Mouse (Mus musculus) heart, embryonic 11.5 days (tissue): ENCODE results near the gene Arpp21. TPM values are rescaled to one million over a fixed set of nuclear protein-coding genes. Genes with fewer than 3 reads are reported as not detected.

ENCODE experiments used
- ATAC-seq: fragments of 200-750 bp; cut with Nextera tagmentation; replicated peaks from 2 replicates; pipeline ENCODE4 v1.8.0; 2017; ENCODE audit warnings: moderate library complexity; ENCODE audit not compliant: insufficient number of reproducible peaks, low FRiP score, low TSS enrichment
- H3K27ac ChIP-seq: fragments of 300-500 bp; sonication (generic); 2 replicates; pipeline ENCODE4 v1.5.1; 2014; ENCODE audit warnings: mild to moderate bottlenecking, low read depth, low read length
- H3K27me3 ChIP-seq: fragments of 300-500 bp; sonication (generic); 2 replicates; pipeline ENCODE4 v1.6.1; 2014; ENCODE audit warnings: mild to moderate bottlenecking, low read length, mixed read lengths; ENCODE audit not compliant: control insufficient read depth, insufficient read depth
- H3K36me3 ChIP-seq: fragments of 300-500 bp; sonication (generic); 2 replicates; pipeline ENCODE4 v1.6.1; 2014; ENCODE audit warnings: mild to moderate bottlenecking, low read length, moderate library complexity, mixed read lengths; ENCODE audit not compliant: control insufficient read depth, insufficient read depth
- H3K4me1 ChIP-seq: fragments of 300-500 bp; sonication (generic); 2 replicates; pipeline ENCODE4 v1.6.1; 2014; ENCODE audit warnings: low read length; ENCODE audit not compliant: control insufficient read depth, insufficient read depth
- H3K4me2 ChIP-seq: fragments of 300-500 bp; sonication (generic); 2 replicates; pipeline ENCODE4 v1.6.1; 2014; ENCODE audit warnings: mild to moderate bottlenecking, moderate library complexity
- H3K4me3 ChIP-seq: fragments of 300-500 bp; sonication (generic); 2 replicates; pipeline ENCODE4 v1.5.1; 2014; ENCODE audit warnings: low read depth, low read length
- H3K9ac ChIP-seq: fragments of 300-500 bp; sonication (generic); 2 replicates; pipeline ENCODE4 v1.6.1; 2014; ENCODE audit warnings: mild to moderate bottlenecking, low read depth, low read length, moderate library complexity
- H3K9me3 ChIP-seq: fragments of 300-500 bp; sonication (generic); replicated peaks from 2 replicates; pipeline ENCODE4 v1.6.1; 2016; ENCODE audit warnings: low read length; ENCODE audit not compliant: control insufficient read depth
- WGBS: fragments of 180-500 bp; shearing (Covaris S2); extraction: QIAGEN DNeasy Blood & Tissue Kit; methylation state at CpG from one replicate; pipeline ENCODE4 v1.1.7; 2014; ENCODE audit not compliant: insufficient replicate concordance; 5-methylcytosine and 5-hydroxymethylcytosine counted together
- polyA plus RNA-seq: library from polyadenylated mRNA; unstranded; fragments of >200 nt; fragmentation: Nextera tagmentation; extraction: Ambion mirVana; gene quantifications from 2 replicates; pipeline ENCODE4 v1.2.1, GENCODE M21; 2014

Gene Arpp21
- polyA plus RNA-seq, result 1.7 and 3.1 TPM in 2 replicates

- ATAC-seq, result no peak
- H3K9ac ChIP-seq, result peak within 1 kb of the TSS; percentile 36; the same call in 1 of the 2 replicates
- WGBS, result 21% methylated on average over 16 of the region's 16 CpGs
Observed at GRCm38 (mm10) chr9:112235696-112236397, at the start of gene Arpp21. Gene Arpp21, minus strand, starts transcription at chr9:112235938.

DNA sequence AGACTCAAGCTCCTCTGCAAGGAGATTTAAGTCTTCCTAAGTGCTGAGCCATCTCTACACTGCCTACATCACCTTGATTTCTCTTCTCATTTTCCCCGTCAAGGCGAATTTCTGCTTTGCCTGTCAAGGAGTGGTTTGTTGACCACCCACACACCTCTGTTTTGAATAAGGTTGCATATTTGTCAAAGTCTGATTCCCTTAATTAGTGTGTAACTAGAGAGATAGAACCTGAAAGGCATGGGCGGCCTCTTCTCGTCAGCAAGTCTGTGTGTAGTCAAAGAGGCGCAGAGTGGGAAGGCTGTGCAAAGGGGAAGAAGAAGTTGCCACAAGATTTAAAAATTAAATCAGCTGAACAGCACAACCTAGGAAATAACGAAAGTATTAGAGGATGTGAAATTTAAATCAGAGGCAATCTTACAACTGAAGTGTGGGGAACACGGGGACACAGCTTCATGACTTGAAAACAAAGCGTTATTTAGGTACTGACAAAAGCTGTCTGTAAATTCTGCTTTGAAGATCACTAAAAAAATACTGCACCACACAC is 36.8 kb upstream of the Arpp21 start:
- H3K4me2 ChIP-seq, result no peak overlapping the region
- no peak overlapping the region for H3K4me3 ChIP-seq
- no peak for ATAC-seq
- no peaks in the 10 kb centered on the region for H3K36me3 ChIP-seq
- 80% methylated on average over 8 of the region's 8 CpGs for WGBS
- no peaks in the 10 kb centered on the region for H3K27me3 ChIP-seq
- no peaks in the 10 kb centered on the region for H3K4me1 ChIP-seq
- H3K9me3 ChIP-seq, result no peaks in the 10 kb centered on the region
- H3K9ac ChIP-seq, result no peak overlapping the region
- H3K27ac ChIP-seq, result no peak overlapping the region

More at GRCm38 (mm10) chr9:112235696-112236397, at the start of gene Arpp21:
- Histone ChIP-seq H3K27me3 (peaks cover 47% of the 10 kb centered on the region), H3K4me1 (peaks cover 5% of the 10 kb centered on the region; the same call in 1 of the 2 replicates), H3K4me3 (peak within 1 kb of the TSS; percentile 50), H3K36me3 (no peaks in the 10 kb centered on the region), H3K4me2 (peak within 1 kb of the TSS; percentile 93), H3K27ac (no peak within 1 kb of the TSS), H3K9me3 (no peaks in the 10 kb centered on the region)

DNA sequence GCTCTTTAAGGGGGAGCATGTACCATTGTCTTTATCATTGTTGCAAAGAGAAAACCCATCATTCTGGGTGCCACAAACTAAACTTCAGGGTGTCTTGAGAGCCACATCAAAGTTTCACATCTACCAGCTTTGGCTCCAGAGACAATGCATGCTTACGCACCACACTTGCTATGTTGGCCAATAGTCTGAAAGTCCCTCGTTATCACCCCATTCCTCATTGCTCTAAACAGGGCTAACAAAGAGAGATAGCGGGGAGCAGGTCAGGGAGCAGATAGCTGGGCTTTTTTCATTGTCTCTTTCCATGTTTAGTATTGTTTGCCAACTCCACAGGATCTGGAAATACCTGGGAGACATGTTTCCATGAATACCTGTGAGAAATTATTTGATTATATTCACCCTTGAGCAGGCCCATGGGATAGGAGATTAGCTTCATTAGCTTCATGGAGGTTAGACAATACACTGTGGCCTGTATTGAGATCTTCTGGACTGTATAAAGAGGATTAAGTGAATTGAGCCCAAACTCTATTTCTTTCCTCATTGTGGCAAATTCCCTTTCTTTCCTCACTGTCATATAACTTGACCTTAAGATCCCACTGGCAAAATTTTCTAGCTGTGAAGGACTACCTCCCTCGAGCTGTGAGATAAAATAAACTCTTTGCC is 29.4 kb upstream of the Arpp21 start:
- H3K4me1 ChIP-seq, result no peaks in the 10 kb centered on the region
- no peak for ATAC-seq

GRCm38 (mm10) chr9:112261986-112262901 is 26.5 kb upstream of the Arpp21 start:
- Histone ChIP-seq H3K27me3 (no peaks in the 10 kb centered on the region), H3K4me1 (no peaks in the 10 kb centered on the region)
- WGBS, result 84% methylated on average over 16 of the region's 16 CpGs

More for the DNA sequence above, 29.4 kb upstream of the Arpp21 start:
- Histone ChIP-seq H3K27ac (no peak overlapping the region), H3K36me3 (no peaks in the 10 kb centered on the region), H3K4me2 (no peak overlapping the region), H3K9ac (no peak overlapping the region), H3K9me3 (no peaks in the 10 kb centered on the region), H3K4me3 (no peak overlapping the region), H3K27me3 (no peaks in the 10 kb centered on the region)
- WGBS, result 60% methylated on average over 4 of the region's 4 CpGs

GRCm38 (mm10) chr9:112261556-112261955 is 25.8 kb upstream of the Arpp21 start:
- no peak overlapping the region for H3K9ac ChIP-seq
- H3K27ac ChIP-seq, result no peak overlapping the region
- no peaks in the 10 kb centered on the region for H3K9me3 ChIP-seq
- no peak overlapping the region for H3K4me2 ChIP-seq
- ATAC-seq, result no peak
- no peaks in the 10 kb centered on the region for H3K36me3 ChIP-seq
- H3K27me3 ChIP-seq, result no peaks in the 10 kb centered on the region
- 74% methylated on average over 2 of the region's 2 CpGs for WGBS
- H3K4me3 ChIP-seq, result no peak overlapping the region
- no peaks in the 10 kb centered on the region for H3K4me1 ChIP-seq

More at GRCm38 (mm10) chr9:112261986-112262901, 26.5 kb upstream of the Arpp21 start:
- H3K27ac ChIP-seq, result no peak overlapping the region
- no peak overlapping the region for H3K4me2 ChIP-seq
- no peak overlapping the region for H3K9ac ChIP-seq
- no peaks in the 10 kb centered on the region for H3K36me3 ChIP-seq
- H3K9me3 ChIP-seq, result no peaks in the 10 kb centered on the region
- H3K4me3 ChIP-seq, result no peak overlapping the region
- no peak for ATAC-seq

DNA sequence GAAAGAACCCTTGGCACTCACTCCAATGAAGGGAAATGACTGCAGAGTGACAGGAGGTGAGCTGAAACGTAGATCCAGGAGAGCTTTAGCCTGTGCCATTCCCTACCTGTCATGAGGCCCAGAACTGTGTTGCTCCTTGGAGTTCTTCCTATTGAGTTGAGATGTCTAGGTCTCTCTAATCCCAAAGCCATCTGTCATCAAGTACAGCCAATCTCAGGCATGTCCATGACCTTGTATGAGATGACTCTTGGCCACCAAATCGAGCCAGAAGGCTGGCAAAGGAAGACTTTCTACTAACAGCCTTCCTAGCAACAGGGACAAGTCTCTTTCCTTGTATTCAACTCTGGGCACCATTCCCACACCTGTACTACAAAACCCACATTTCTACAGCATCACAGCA is 25.0 kb upstream of the Arpp21 start:
- H3K36me3 ChIP-seq, result no peaks in the 10 kb centered on the region
- no peak overlapping the region for H3K4me2 ChIP-seq
- 74% methylated on average over 2 of the region's 2 CpGs for WGBS
- H3K27me3 ChIP-seq, result no peaks in the 10 kb centered on the region
- no peak overlapping the region for H3K9ac ChIP-seq
- no peak overlapping the region for H3K27ac ChIP-seq
- no peak overlapping the region for H3K4me3 ChIP-seq
- H3K9me3 ChIP-seq, result no peaks in the 10 kb centered on the region
- no peaks in the 10 kb centered on the region for H3K4me1 ChIP-seq
- ATAC-seq, result no peak

- no peak overlapping the region for H3K4me3 ChIP-seq
- no peak overlapping the region for H3K4me2 ChIP-seq
- no peaks in the 10 kb centered on the region for H3K9me3 ChIP-seq
- no peak for ATAC-seq
- H3K27me3 ChIP-seq, result no peaks in the 10 kb centered on the region
- H3K4me1 ChIP-seq, result no peaks in the 10 kb centered on the region
- no peaks in the 10 kb centered on the region for H3K36me3 ChIP-seq
- no peak overlapping the region for H3K27ac ChIP-seq
- 82% methylated on average over 1 of the region's 1 CpGs for WGBS
- H3K9ac ChIP-seq, result no peak overlapping the region
Observed at GRCm38 (mm10) chr9:112258560-112258959, 22.8 kb upstream of the Arpp21 start.

DNA sequence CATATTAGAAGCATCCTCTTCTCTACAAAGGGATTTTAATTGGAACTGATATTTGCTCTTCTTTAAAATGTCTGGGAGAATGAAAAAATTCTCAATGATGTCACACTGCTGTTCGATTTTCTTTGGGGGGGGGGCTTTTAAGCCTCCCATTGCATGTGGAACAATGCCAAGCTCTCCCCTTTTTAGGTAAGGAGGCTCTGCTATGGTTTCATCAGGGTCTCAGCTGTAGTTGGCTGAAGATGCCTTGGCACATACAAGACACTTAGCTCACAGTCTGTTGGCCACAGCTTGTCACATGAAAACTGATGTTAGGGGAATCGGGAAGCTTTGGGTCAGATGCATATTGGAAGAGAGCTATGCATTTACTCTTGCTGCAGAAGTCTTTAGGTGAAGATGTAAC is 20.2 kb upstream of the Arpp21 start:
- H3K4me3 ChIP-seq, result no peak overlapping the region
- H3K27ac ChIP-seq, result no peak overlapping the region
- H3K4me1 ChIP-seq, result no peaks in the 10 kb centered on the region
- H3K4me2 ChIP-seq, result no peak overlapping the region
- H3K27me3 ChIP-seq, result no peaks in the 10 kb centered on the region
- H3K36me3 ChIP-seq, result no peaks in the 10 kb centered on the region
- no peak overlapping the region for H3K9ac ChIP-seq
- no peak for ATAC-seq
- WGBS, result 72% methylated on average over 2 of the region's 2 CpGs
- no peaks in the 10 kb centered on the region for H3K9me3 ChIP-seq
